Mouse (Mus musculus) embryonic facial prominence, embryonic 14.5 days (tissue): ENCODE measurements around the gene Arl15. TPM values are rescaled to one million over a fixed set of nuclear protein-coding genes. Genes with fewer than 3 reads are reported as not detected.
A peak's percentile ranks its signal among the peaks of the same experiment; 100 is the strongest.

Experiments
- ATAC-seq: fragments of 200-750 bp; cut with Nextera tagmentation; 2 replicates; pipeline ENCODE4 v1.8.0; 2017; ENCODE audit warnings: low read depth, moderate number of reproducible peaks, moderate TSS enrichment
- DNase-seq: peaks from one replicate; pipeline ENCODE4 v3.0.0-alpha.2; 2015; ENCODE audit warnings: low spot score
- H3K27ac ChIP-seq: fragments of 300-500 bp; sonication (generic); replicated peaks from 2 replicates; pipeline ENCODE4 v1.5.1; 2014; ENCODE audit warnings: low read depth, mild to moderate bottlenecking, low read length, moderate library complexity
- H3K27me3 ChIP-seq: fragments of 300-500 bp; sonication (generic); replicated peaks from 2 replicates; pipeline ENCODE4 v1.6.1; 2014; ENCODE audit warnings: low read length; ENCODE audit not compliant: control insufficient read depth, insufficient read depth
- H3K36me3 ChIP-seq: fragments of 300-500 bp; sonication (generic); 2 replicates; pipeline ENCODE4 v1.6.1; 2014; ENCODE audit warnings: low read length, mixed read lengths; ENCODE audit not compliant: control insufficient read depth, insufficient read depth
- H3K4me1 ChIP-seq: fragments of 300-500 bp; sonication (generic); 2 replicates; pipeline ENCODE4 v1.6.1; 2014; ENCODE audit warnings: antibody characterized with exemption, low read length; ENCODE audit not compliant: control insufficient read depth, insufficient read depth
- H3K4me2 ChIP-seq: fragments of 300-500 bp; sonication (generic); 2 replicates; pipeline ENCODE4 v1.6.1; 2014; ENCODE audit warnings: low read depth, mild to moderate bottlenecking, low read length, moderate library complexity, mixed read lengths
- H3K4me3 ChIP-seq: fragments of 300-500 bp; sonication (generic); 2 replicates; pipeline ENCODE4 v1.5.1; 2014; ENCODE audit warnings: low read depth, mild to moderate bottlenecking, low read length
- H3K9ac ChIP-seq: fragments of 300-500 bp; sonication (generic); 2 replicates; pipeline ENCODE4 v1.6.1; 2014; ENCODE audit warnings: low read depth, mild to moderate bottlenecking, low read length, moderate library complexity, mixed read lengths
- H3K9me3 ChIP-seq: fragments of 300-500 bp; sonication (generic); 2 replicates; pipeline ENCODE4 v1.6.1; 2016; ENCODE audit warnings: low read length; ENCODE audit not compliant: control insufficient read depth
- WGBS: fragments of 180-500 bp; shearing (Covaris S2); extraction: QIAGEN DNeasy Blood & Tissue Kit; methylation state at CpG from one replicate; pipeline ENCODE4 v1.1.7; 2014; 5-methylcytosine and 5-hydroxymethylcytosine counted together
- polyA plus RNA-seq: library from polyadenylated mRNA; unstranded; fragments of >200 nt; fragmentation: Nextera tagmentation; extraction: Ambion mirVana; gene quantifications from 2 replicates; pipeline ENCODE4 v1.2.1, GENCODE M21; 2014

Arl15 gene
- polyA plus RNA-seq, 1 experiment from 2014 or later = 8.2 TPM

GRCm38 (mm10) chr13:113812593-113812975, 18.3 kb downstream of the Arl15 start:
- Histone ChIP-seq H3K4me2 (no peak overlapping the region), H3K36me3 (no peaks in the 10 kb centered on the region), H3K4me1 (peaks cover 12% of the 10 kb centered on the region), H3K9ac (no peak overlapping the region), H3K9me3 (no peaks in the 10 kb centered on the region), H3K4me3 (no peak overlapping the region), H3K27ac (no peak overlapping the region), H3K27me3 (no peaks in the 10 kb centered on the region)
- no peak for ATAC-seq
- DNase-seq = no peak
- WGBS = 58% methylated on average over 6 of the region's 6 CpGs

- Histone ChIP-seq H3K4me3 (no peak overlapping the region), H3K4me2 (no peak overlapping the region), H3K27me3 (no peaks in the 10 kb centered on the region), H3K9me3 (no peaks in the 10 kb centered on the region), H3K9ac (no peak overlapping the region), H3K27ac (no peak overlapping the region), H3K36me3 (no peaks in the 10 kb centered on the region), H3K4me1 (peaks cover 12% of the 10 kb centered on the region)
- no peak for DNase-seq
- 81% methylated on average over 8 of the region's 8 CpGs for WGBS
- ATAC-seq = no peak
These were observed 19.8 kb downstream of the Arl15 start for GRCm38 (mm10) chr13:113814121-113814520.

- DNase-seq (peak; percentile 82), ATAC-seq (peak; percentile 86)
- Histone ChIP-seq H3K9me3 (no peaks in the 10 kb centered on the region), H3K4me3 (no peak overlapping the region), H3K27ac (no peak overlapping the region), H3K27me3 (no peaks in the 10 kb centered on the region), H3K36me3 (no peaks in the 10 kb centered on the region), H3K4me2 (no peak overlapping the region), H3K9ac (no peak overlapping the region), H3K4me1 (peaks cover 12% of the 10 kb centered on the region)
- 38% methylated on average over 15 of the region's 15 CpGs for WGBS
These were observed 21.6 kb downstream of the Arl15 start for GRCm38 (mm10) chr13:113815697-113816420.

- ATAC-seq (0 out of 2 replicates have a peak, but pooled peaks have one; percentile 11), DNase-seq (no peak)
- no peak overlapping the region for H3K27ac ChIP-seq
- H3K4me3 ChIP-seq = no peak overlapping the region
- H3K27me3 ChIP-seq = no peaks in the 10 kb centered on the region
- no peaks in the 10 kb centered on the region for H3K9me3 ChIP-seq
- no peak overlapping the region for H3K9ac ChIP-seq
- WGBS = 70% methylated on average over 6 of the region's 6 CpGs
- peaks cover 12% of the 10 kb centered on the region for H3K4me1 ChIP-seq
- H3K4me2 ChIP-seq = no peak overlapping the region
- H3K36me3 ChIP-seq = no peaks in the 10 kb centered on the region
These were observed 22.1 kb downstream of the Arl15 start for GRCm38 (mm10) chr13:113816421-113816810.

- 94% methylated on average over 7 of the region's 7 CpGs for WGBS
- DNase-seq = no peak
- peaks cover 18% of the 10 kb centered on the region for H3K4me1 ChIP-seq
- H3K27me3 ChIP-seq = no peaks in the 10 kb centered on the region
- no peak overlapping the region for H3K4me3 ChIP-seq
- H3K4me2 ChIP-seq = no peak overlapping the region
- no peaks in the 10 kb centered on the region for H3K9me3 ChIP-seq
- no peak overlapping the region for H3K27ac ChIP-seq
- H3K36me3 ChIP-seq = no peaks in the 10 kb centered on the region
- H3K9ac ChIP-seq = no peak overlapping the region
- ATAC-seq = no peak
These were observed 24.7 kb downstream of the Arl15 start for GRCm38 (mm10) chr13:113819006-113819405.

GRCm38 (mm10) chr13:113820176-113820575, 25.9 kb downstream of the Arl15 start:
- H3K27ac ChIP-seq = no peak overlapping the region
- no peak overlapping the region for H3K4me2 ChIP-seq
- WGBS = 77% methylated on average over 3 of the region's 3 CpGs
- H3K9ac ChIP-seq = no peak overlapping the region
- no peak for ATAC-seq
- H3K4me1 ChIP-seq = peaks cover 14% of the 10 kb centered on the region
- H3K4me3 ChIP-seq = no peak overlapping the region
- no peak for DNase-seq
- H3K36me3 ChIP-seq = no peaks in the 10 kb centered on the region
- H3K9me3 ChIP-seq = no peaks in the 10 kb centered on the region
- H3K27me3 ChIP-seq = no peaks in the 10 kb centered on the region

- ATAC-seq (no peak), DNase-seq (peak; percentile 14)
- Histone ChIP-seq H3K27ac (no peak overlapping the region), H3K4me3 (no peak overlapping the region), H3K9me3 (no peaks in the 10 kb centered on the region), H3K9ac (no peak overlapping the region), H3K4me2 (no peak overlapping the region), H3K27me3 (no peaks in the 10 kb centered on the region), H3K4me1 (peaks cover 6% of the 10 kb centered on the region; the same call in 1 of the 2 replicates), H3K36me3 (no peaks in the 10 kb centered on the region)
- WGBS = 80% methylated on average over 12 of the region's 12 CpGs
These were observed 27.6 kb downstream of the Arl15 start for GRCm38 (mm10) chr13:113821891-113822290.

GRCm38 (mm10) chr13:113824027-113824426, 29.7 kb downstream of the Arl15 start:
- no peaks in the 10 kb centered on the region for H3K27me3 ChIP-seq
- WGBS = 69% methylated on average over 3 of the region's 3 CpGs
- H3K4me2 ChIP-seq = no peak overlapping the region
- no peaks in the 10 kb centered on the region for H3K36me3 ChIP-seq
- peaks cover 6% of the 10 kb centered on the region; the same call in 1 of the 2 replicates for H3K4me1 ChIP-seq
- DNase-seq = no peak
- no peak overlapping the region for H3K9ac ChIP-seq
- H3K27ac ChIP-seq = no peak overlapping the region
- H3K4me3 ChIP-seq = no peak overlapping the region
- H3K9me3 ChIP-seq = 0 out of 2 replicates have a peak, but pooled peaks cover 3% of the 10 kb centered on the region
- no peak for ATAC-seq

GRCm38 (mm10) chr13:113828633-113829032, 34.3 kb downstream of the Arl15 start:
- H3K36me3 ChIP-seq = no peaks in the 10 kb centered on the region
- no peak overlapping the region for H3K27ac ChIP-seq
- ATAC-seq (no peak), DNase-seq (no peak)
- H3K27me3 ChIP-seq = no peaks in the 10 kb centered on the region
- H3K9ac ChIP-seq = no peak overlapping the region
- H3K4me2 ChIP-seq = no peak overlapping the region
- 0 out of 2 replicates have a peak, but pooled peaks cover 8% of the 10 kb centered on the region for H3K9me3 ChIP-seq
- 93% methylated on average over 3 of the region's 3 CpGs for WGBS
- H3K4me1 ChIP-seq = peaks cover 2% of the 10 kb centered on the region; the same call in 1 of the 2 replicates
- no peak overlapping the region for H3K4me3 ChIP-seq
